Comparison of ENCODE assay signal across 25 mouse cellular contexts in genomic region chr14:33287920-33288319, GRCm38 (mm10).
"Had no signal": no experiment of that assay in that cellular context is flagged by ENCODE, and none has a peak within 500 bp of the region (broad histone marks: within the 10 kb centered on the region; RNA-seq: fewer than 3 reads in every experiment).

No protein-coding gene starts in this region.

- ATAC-seq: hindbrain, embryonic 16.5 days; inflammation-experienced regulatory T-cells, adult 6 months; intestine, embryonic 15.5 days; intestine, postnatal 0 days had no signal

- DNase-seq: gastrocnemius, adult 2 months; gastrocnemius, postnatal 10 days; gastrocnemius, postnatal 25 days; heart, adult 18-20 months; heart, postnatal 10 days; heart, postnatal 4 days; kidney, adult 18-20 months; kidney, adult 8-10 months; kidney, postnatal 14 days; kidney, postnatal 4 days had no signal

- H3K27me3 ChIP-seq: hindbrain, embryonic 12.5 days; intestine, embryonic 15.5 days; limb, embryonic 12.5 days had no signal

- H3K36me3 ChIP-seq: heart, embryonic 10.5 days; heart, embryonic 12.5 days; hindbrain, embryonic 10.5 days; hindbrain, embryonic 12.5 days; intestine, embryonic 15.5 days; limb, embryonic 10.5 days; limb, embryonic 12.5 days had no signal

- H3K4me1 ChIP-seq: hindbrain, embryonic 10.5 days; hindbrain, embryonic 12.5 days; intestine, embryonic 15.5 days; limb, embryonic 10.5 days; limb, embryonic 12.5 days had no signal

- H3K9ac ChIP-seq: heart, embryonic 12.5 days; hindbrain, embryonic 12.5 days; hindbrain, embryonic 14.5 days; intestine, embryonic 15.5 days; limb, embryonic 12.5 days had no signal

- H3K4me3 ChIP-seq: gastrocnemius, adult 2 months; heart, embryonic 10.5 days; heart, embryonic 12.5 days; hindbrain, embryonic 10.5 days; hindbrain, embryonic 12.5 days; intestine, embryonic 15.5 days; layer of hippocampus, adult 2 months; left cerebral cortex, adult 2 months; limb, embryonic 10.5 days; limb, embryonic 12.5 days had no signal

- H3K4me2 ChIP-seq: heart, embryonic 12.5 days; hindbrain, embryonic 12.5 days; hindbrain, embryonic 14.5 days; intestine, embryonic 15.5 days; limb, embryonic 12.5 days; liver, embryonic 11.5 days had no signal

- H3K27ac ChIP-seq: gastrocnemius, adult 2 months; heart, embryonic 10.5 days; hindbrain, embryonic 10.5 days; hindbrain, embryonic 12.5 days; hindbrain, embryonic 14.5 days; intestine, embryonic 15.5 days; kidney, postnatal 0 days; layer of hippocampus, adult 2 months; left cerebral cortex, adult 2 months; limb, embryonic 10.5 days; limb, embryonic 12.5 days had no signal

- H3K9me3 ChIP-seq: heart, embryonic 10.5 days; heart, embryonic 12.5 days; hindbrain, embryonic 10.5 days; hindbrain, embryonic 12.5 days; intestine, embryonic 15.5 days; limb, embryonic 10.5 days; limb, embryonic 12.5 days had no signal
